Mouse (Mus musculus): ENCODE results near the gene Gm29564.
"Not testable (repeated sequence)": the region's sequence is repeated elsewhere in the genome, so short reads cannot be mapped to it uniquely, and the experiment has no call there.

The Gm29564 gene

DNA sequence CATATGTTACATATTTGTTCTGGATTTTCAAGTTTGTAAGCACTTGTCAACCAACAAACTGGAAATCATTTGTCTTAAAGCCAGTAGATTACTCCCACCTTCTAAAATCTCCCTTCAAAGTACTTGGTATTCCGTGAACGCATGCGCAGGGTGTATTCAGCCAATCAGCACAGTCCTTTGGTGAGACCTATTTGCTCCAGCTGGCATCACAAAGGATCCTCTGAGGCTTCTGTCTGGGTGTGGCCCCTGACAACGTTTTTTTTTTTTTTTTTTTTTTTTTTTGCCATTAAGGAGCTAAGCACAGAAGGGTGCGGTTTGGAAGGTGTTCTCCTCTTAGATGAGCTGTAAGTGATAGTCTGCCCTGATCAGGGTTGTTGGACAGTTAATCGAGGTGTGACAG, at the start of gene Gm29564:
TSS of gene Gm29564 (plus strand) at position 301 of the 400 bp plus-strand sequence.
- DNase-seq (ENCODE audit: low spot score in 2 of 2): not testable (repeated sequence)
